Mouse (Mus musculus): ENCODE results near the gene Arhgef15.

GRCm38 (mm10) chr11:68993122-68993521 is 35.8 kb upstream of the Arhgef15 start:
- TF ChIP-seq CTCF (IDR thresholded peaks at IDR 0.05; ENCODE audit: borderline replicate concordance, insufficient read depth, low read length) (no peak), POLR2A (IDR thresholded peaks at IDR 0.05; ENCODE audit: low read depth, low read length) (no peak)

Data from embryonic fibroblast, embryonic 13.5 days (primary cell).